Mouse (Mus musculus) heart, adult 11 months (tissue): ENCODE measurements around the gene Wfdc1.

ENCODE experiments used
- DNase-seq: peaks from one replicate; pipeline ENCODE4 v3.0.0; 2022

Gene Wfdc1

GRCm38 (mm10) chr8:119666219-119666951 lies at the start of gene Wfdc1:
Wfdc1 (plus strand) TSS chr8:119666365.
- peak; percentile 97 for DNase-seq

GRCm38 (mm10) chr8:119616811-119617210 lies 49.4 kb upstream of the Wfdc1 start:
- DNase-seq: peak; percentile 90

- DNase-seq: peak; percentile 97
Observed at GRCm38 (mm10) chr8:119617586-119617985, 48.6 kb upstream of the Wfdc1 start.

GRCm38 (mm10) chr8:119618887-119619286 lies 47.3 kb upstream of the Wfdc1 start:
- no peak for DNase-seq

- DNase-seq: no peak
Observed at GRCm38 (mm10) chr8:119620116-119620840, 45.9 kb upstream of the Wfdc1 start.

- peak; percentile 93 for DNase-seq
Observed at GRCm38 (mm10) chr8:119620848-119621465, 45.2 kb upstream of the Wfdc1 start.

GRCm38 (mm10) chr8:119622555-119622954 lies 43.6 kb upstream of the Wfdc1 start:
- no peak for DNase-seq

GRCm38 (mm10) chr8:119623061-119623460 lies 43.1 kb upstream of the Wfdc1 start:
- peak; percentile 81 for DNase-seq

GRCm38 (mm10) chr8:119623744-119624143 lies 42.4 kb upstream of the Wfdc1 start:
- DNase-seq: no peak

GRCm38 (mm10) chr8:119624916-119625315 lies 41.2 kb upstream of the Wfdc1 start:
- DNase-seq: peak; percentile 85

- peak; percentile 77 for DNase-seq
Observed at GRCm38 (mm10) chr8:119625788-119626187, 40.4 kb upstream of the Wfdc1 start.

- DNase-seq: peak; percentile 87
Observed at GRCm38 (mm10) chr8:119627199-119627598, 39.0 kb upstream of the Wfdc1 start.

GRCm38 (mm10) chr8:119627613-119628359 lies 38.4 kb upstream of the Wfdc1 start:
- peak; percentile 90 for DNase-seq

- no peak for DNase-seq
Observed at GRCm38 (mm10) chr8:119630841-119631240, 35.3 kb upstream of the Wfdc1 start.

GRCm38 (mm10) chr8:119632246-119632645 lies 33.9 kb upstream of the Wfdc1 start:
- no peak for DNase-seq

- DNase-seq: peak; percentile 84
Observed at GRCm38 (mm10) chr8:119632909-119633308, 33.3 kb upstream of the Wfdc1 start.

GRCm38 (mm10) chr8:119634616-119635336 lies 31.4 kb upstream of the Wfdc1 start:
- DNase-seq: peak; percentile 93

- DNase-seq: no peak
Observed at GRCm38 (mm10) chr8:119635378-119635777, 30.8 kb upstream of the Wfdc1 start, which contains the start of gene Kcng4. Kcng4 (minus strand) TSS chr8:119635680.

- DNase-seq: no peak
Observed at GRCm38 (mm10) chr8:119635958-119636357, 30.2 kb upstream of the Wfdc1 start.

- no peak for DNase-seq
Observed at GRCm38 (mm10) chr8:119636766-119637165, 29.4 kb upstream of the Wfdc1 start.

- DNase-seq: no peak
Observed at GRCm38 (mm10) chr8:119637381-119637780, 28.8 kb upstream of the Wfdc1 start.

GRCm38 (mm10) chr8:119638261-119638660 lies 27.9 kb upstream of the Wfdc1 start:
- DNase-seq: no peak
